Mouse (Mus musculus) testis, adult 2 months (tissue): ENCODE results near the gene Erich6b.

ENCODE experiments used
- CTCF ChIP-seq: fragments of 200-500 bp; IDR thresholded peaks from 2 replicates; pipeline ENCODE4 v1.5.1; 2012; ENCODE audit warnings: low read depth, mild to moderate bottlenecking, inconsistent platforms, low read length, moderate library complexity; ENCODE audit not compliant: control insufficient read depth, insufficient read depth, insufficient replicate concordance
- POLR2A ChIP-seq: fragments of 200-500 bp; IDR thresholded peaks from 2 replicates; pipeline ENCODE4 v1.6.1; 2012; ENCODE audit warnings: low read depth, mild to moderate bottlenecking, inconsistent platforms, low read length, moderate library complexity; ENCODE audit not compliant: control insufficient read depth

DNA sequence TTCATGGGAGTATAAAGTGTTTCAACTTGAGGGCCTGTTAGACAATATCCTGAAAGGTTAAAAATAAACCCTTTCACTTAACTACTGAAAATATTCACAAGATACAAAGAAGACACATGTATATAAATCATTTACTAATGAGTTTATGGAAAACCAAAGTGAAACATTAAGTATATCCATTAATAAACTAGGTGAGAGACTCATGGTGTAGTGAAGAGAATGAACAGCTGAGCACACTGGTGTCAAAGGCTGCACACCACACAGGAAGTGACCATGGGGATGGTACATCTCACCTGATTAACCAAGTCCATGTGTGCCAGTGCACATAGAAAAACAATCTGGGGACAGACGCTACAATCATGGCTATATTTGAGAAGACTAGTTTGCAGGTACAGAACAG, 66.9 kb downstream of the Erich6b start:
- no peak for TF ChIP-seq CTCF
- TF ChIP-seq POLR2A = no peak
